Mouse (Mus musculus) testis, adult 2 months (tissue): ENCODE data around the gene Mtf1.

ENCODE experiments used
- CTCF ChIP-seq: fragments of 200-500 bp; IDR thresholded peaks from 2 replicates; pipeline ENCODE4 v1.5.1; 2012; ENCODE audit warnings: low read depth, mild to moderate bottlenecking, inconsistent platforms, low read length, moderate library complexity; ENCODE audit not compliant: control insufficient read depth, insufficient read depth, insufficient replicate concordance
- POLR2A ChIP-seq: fragments of 200-500 bp; IDR thresholded peaks from 2 replicates; pipeline ENCODE4 v1.6.1; 2012; ENCODE audit warnings: low read depth, mild to moderate bottlenecking, inconsistent platforms, low read length, moderate library complexity; ENCODE audit not compliant: control insufficient read depth

DNA sequence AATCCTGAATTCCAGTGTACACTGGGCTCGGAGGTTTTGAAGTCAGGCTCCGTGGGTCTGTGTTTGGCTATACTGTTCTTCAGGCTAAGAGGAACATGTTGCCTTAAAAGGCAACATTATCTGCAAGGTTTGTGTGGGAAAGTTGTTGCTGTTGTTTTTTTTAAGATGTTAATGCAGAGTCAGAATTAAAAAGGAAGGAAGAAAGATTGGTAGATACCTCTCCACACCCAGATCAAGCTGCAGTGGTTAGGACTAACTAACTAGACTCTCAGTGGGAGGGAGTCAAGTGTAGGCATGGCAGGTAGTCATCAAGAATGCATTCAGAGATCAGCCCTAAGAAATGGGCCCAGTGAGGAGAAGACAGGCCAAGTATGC lies 35.4 kb upstream of the Mtf1 start:
- no peak for TF ChIP-seq CTCF
- no peak for TF ChIP-seq POLR2A
